Mouse (Mus musculus) MEL (cell line): Measurements from ENCODE around the gene Prim1. TPM values are rescaled to one million over a fixed set of nuclear protein-coding genes. Genes with fewer than 3 reads are reported as not detected.

Experiments used
- DNase-seq: peaks from one replicate; pipeline ENCODE4 v3.0.0; 2011; ENCODE audit warnings: low read depth, low spot score
- H3K27ac ChIP-seq: 2 replicates; pipeline ENCODE4 v1.5.1; 2012; ENCODE audit warnings: low read depth, mild to moderate bottlenecking, control low read depth, low read length, moderate library complexity; ENCODE audit not compliant: control insufficient read depth
- H3K27me3 ChIP-seq, 2 experiments: fragments of 150-350 bp in 1 of 2; sonication (generic) in 1 of 2; 2 replicates each; pipeline ENCODE4 v1.6.1; 2012; ENCODE audit warnings: low read length in 2 of 2, mild to moderate bottlenecking in 2 of 2, improper control_type of control experiment in 1 of 2, moderate library complexity in 1 of 2; ENCODE audit not compliant: insufficient read depth in 2 of 2, control insufficient read depth in 1 of 2
- H3K36me3 ChIP-seq, 2 experiments: 2 replicates each; pipeline ENCODE4 v1.6.1; 2012 to 2014; ENCODE audit warnings: low read length in 2 of 2, improper control_type of control experiment in 1 of 2, inconsistent platforms in 1 of 2, mild to moderate bottlenecking in 1 of 2; ENCODE audit not compliant: insufficient read depth in 2 of 2, control insufficient read depth in 1 of 2
- H3K4me1 ChIP-seq, 2 experiments: fragments of 150-350 bp in 1 of 2; sonication (generic) in 1 of 2; 2 replicates each; pipeline ENCODE4 v1.6.1; 2012; ENCODE audit warnings: low read length in 2 of 2, improper control_type of control experiment in 1 of 2, mild to moderate bottlenecking in 1 of 2; ENCODE audit not compliant: insufficient read depth in 2 of 2, control insufficient read depth in 1 of 2
- H3K4me3 ChIP-seq, 2 experiments: fragments of 150-350 bp in 1 of 2; sonication (generic) in 1 of 2; 2 replicates each; pipeline ENCODE4 v1.5.1; 2012; ENCODE audit warnings: low read depth in 2 of 2, low read length in 2 of 2, mild to moderate bottlenecking in 2 of 2, moderate library complexity in 2 of 2, control low read depth in 1 of 2, improper control_type of control experiment in 1 of 2; ENCODE audit not compliant: control insufficient read depth in 1 of 2, insufficient read depth in 1 of 2
- H3K79me2 ChIP-seq: 2 replicates; pipeline ENCODE4 v1.6.1; 2012; ENCODE audit warnings: mild to moderate bottlenecking, low read length, moderate library complexity; ENCODE audit not compliant: control insufficient read depth, poor library complexity, insufficient read depth
- H3K9ac ChIP-seq: 2 replicates; pipeline ENCODE4 v1.6.1; 2012; ENCODE audit warnings: low read depth, mild to moderate bottlenecking, control low read depth, low read length, moderate library complexity; ENCODE audit not compliant: control insufficient read depth, poor library complexity, severe bottlenecking
- H3K9me3 ChIP-seq: fragments of 150-350 bp; sonication (generic); replicated peaks from 2 replicates; pipeline ENCODE4 v1.6.1; 2012; ENCODE audit warnings: mild to moderate bottlenecking, low read length, improper control_type of control experiment, moderate library complexity; ENCODE audit not compliant: insufficient read depth
- CHD1 ChIP-seq: IDR thresholded peaks from 2 replicates; pipeline ENCODE4 v1.6.1; 2012; ENCODE audit warnings: low read depth, mild to moderate bottlenecking, inconsistent platforms, low read length, improper control_type of control experiment
- CHD2 ChIP-seq: IDR thresholded peaks from 2 replicates; pipeline ENCODE4 v1.6.1; 2011; ENCODE audit warnings: low read length, improper control_type of control experiment
- CTCF ChIP-seq, 3 experiments: IDR thresholded peaks in 2 of 3; conservative IDR thresholded peaks in 1 of 3; 2 replicates each; pipeline ENCODE4 v1.5.1; 2011 to 2012; ENCODE audit warnings: low read length in 3 of 3, low read depth in 2 of 3, mild to moderate bottlenecking in 2 of 3, improper control_type of control experiment in 1 of 3, inconsistent platforms in 1 of 3, mixed read lengths in 1 of 3, moderate library complexity in 1 of 3; ENCODE audit not compliant: control insufficient read depth in 1 of 3, insufficient read depth in 1 of 3, poor library complexity in 1 of 3, severe bottlenecking in 1 of 3
- ELF1 ChIP-seq: IDR thresholded peaks from 2 replicates; pipeline ENCODE4 v1.6.1; 2014; ENCODE audit warnings: low read depth, mild to moderate bottlenecking, inconsistent platforms, low read length, improper control_type of control experiment, moderate library complexity
- EP300 ChIP-seq, 2 experiments: IDR thresholded peaks; 2 replicates each; pipeline ENCODE4 v1.6.1; 2011; ENCODE audit warnings: improper control_type of control experiment in 2 of 2, low read length in 2 of 2, low read depth in 1 of 2, mild to moderate bottlenecking in 1 of 2
- GABPA ChIP-seq: IDR thresholded peaks from 2 replicates; pipeline ENCODE4 v1.6.1; 2012; ENCODE audit warnings: low read depth, mild to moderate bottlenecking, inconsistent platforms, low read length, improper control_type of control experiment, moderate library complexity
- HCFC1 ChIP-seq: IDR thresholded peaks from 2 replicates; pipeline ENCODE4 v1.6.1; 2012; ENCODE audit warnings: low read depth, mild to moderate bottlenecking, inconsistent platforms, low read length, improper control_type of control experiment, moderate library complexity
- JUND ChIP-seq: IDR thresholded peaks from 2 replicates; pipeline ENCODE4 v1.6.1; 2011; ENCODE audit warnings: low read depth, mild to moderate bottlenecking, improper control_type of control experiment, low read length
- MXI1 ChIP-seq: IDR thresholded peaks from 2 replicates; pipeline ENCODE4 v1.6.1; 2011; ENCODE audit warnings: mild to moderate bottlenecking, low read depth, low read length, improper control_type of control experiment
- MYB ChIP-seq: IDR thresholded peaks from 2 replicates; pipeline ENCODE4 v1.6.1; 2011; ENCODE audit warnings: mild to moderate bottlenecking, low read depth, low read length, improper control_type of control experiment
- NELFE ChIP-seq: IDR thresholded peaks from 2 replicates; pipeline ENCODE4 v1.6.1; 2011; ENCODE audit warnings: low read depth, low read length, improper control_type of control experiment
- POLR2A ChIP-seq, 2 experiments: IDR thresholded peaks; 2 replicates each; pipeline ENCODE4 v1.6.1; 2011 to 2012; ENCODE audit warnings: low read length in 2 of 2, mild to moderate bottlenecking in 2 of 2, control low read depth in 1 of 2, improper control_type of control experiment in 1 of 2, low read depth in 1 of 2, moderate library complexity in 1 of 2; ENCODE audit not compliant: control insufficient read depth in 1 of 2, insufficient read depth in 1 of 2, poor library complexity in 1 of 2
- RAD21 ChIP-seq: IDR thresholded peaks from 2 replicates; pipeline ENCODE4 v1.6.1; 2011; ENCODE audit warnings: mild to moderate bottlenecking, low read depth, low read length, improper control_type of control experiment
- RCOR1 ChIP-seq: IDR thresholded peaks from 2 replicates; pipeline ENCODE4 v1.6.1; 2012; ENCODE audit warnings: low read depth, mild to moderate bottlenecking, inconsistent platforms, low read length, improper control_type of control experiment
- SIN3A ChIP-seq: IDR thresholded peaks from 2 replicates; pipeline ENCODE4 v1.6.1; 2012; ENCODE audit warnings: low read length, improper control_type of control experiment, inconsistent platforms
- TAL1 ChIP-seq: IDR thresholded peaks from 2 replicates; pipeline ENCODE4 v1.6.1; 2012; ENCODE audit warnings: mild to moderate bottlenecking, inconsistent platforms, low read length, moderate library complexity, mixed read lengths
- TCF12 ChIP-seq: IDR thresholded peaks from 2 replicates; pipeline ENCODE4 v1.6.1; 2014; ENCODE audit warnings: low read depth, mild to moderate bottlenecking, inconsistent platforms, low read length, improper control_type of control experiment, moderate library complexity
- UBTF ChIP-seq: IDR thresholded peaks from 2 replicates; pipeline ENCODE4 v1.6.1; 2012; ENCODE audit warnings: low read depth, mild to moderate bottlenecking, inconsistent platforms, low read length, improper control_type of control experiment, moderate library complexity, borderline replicate concordance; ENCODE audit not compliant: insufficient read depth
- ZC3H11A ChIP-seq: IDR thresholded peaks from 2 replicates; pipeline ENCODE4 v1.6.1; 2012; ENCODE audit warnings: low read depth, mild to moderate bottlenecking, inconsistent platforms, low read length, improper control_type of control experiment
- ZMIZ1 ChIP-seq: IDR thresholded peaks from 2 replicates; pipeline ENCODE4 v1.6.1; 2012; ENCODE audit warnings: low read depth, mild to moderate bottlenecking, inconsistent platforms, low read length, improper control_type of control experiment, moderate library complexity
- ZNF384 ChIP-seq: IDR thresholded peaks from 2 replicates; pipeline ENCODE4 v1.6.1; 2012; ENCODE audit warnings: low read depth, mild to moderate bottlenecking, inconsistent platforms, low read length, improper control_type of control experiment
- polyA plus RNA-seq, 2 experiments: library from polyadenylated mRNA; stranded (reverse) in 1 of 2; unstranded in 1 of 2; fragments of >175 nt in 1 of 2; fragments of >200 nt in 1 of 2; gene quantifications; 2 replicates each; pipeline versions ENCODE4 v1.2.1 to v1.2.4; 2012; ENCODE audit warnings: low replicate concordance in 2 of 2, low read depth in 1 of 2; ENCODE audit not compliant: insufficient read length in 2 of 2, insufficient read depth in 1 of 2, missing spikeins in 1 of 2
- total RNA-seq: library from RNA; depleted of rRNA; stranded (reverse); fragments of 300-350 nt; gene quantifications from 2 replicates; pipeline ENCODE4 v1.2.3, GENCODE M21; 2012

Prim1 gene
- total and polyA plus RNA-seq, 3 experiments = 71.5 to 74.0 TPM; not detected in 1

GRCm38 (mm10) chr10:128043041-128043835 is 28.3 kb downstream of the Prim1 start:
- no peak overlapping the region for H3K27ac ChIP-seq
- H3K27me3 ChIP-seq = no peaks in the 10 kb centered on the region
- H3K9me3 ChIP-seq = no peaks in the 10 kb centered on the region
- H3K79me2 ChIP-seq = peaks cover 58% of the 10 kb centered on the region
- H3K9ac ChIP-seq = no peak overlapping the region
- H3K4me1 ChIP-seq = peaks cover 8 to 12% of the 10 kb centered on the region in 2 experiments
- H3K4me3 ChIP-seq = no peak overlapping the region
- peaks cover 43 to 54% of the 10 kb centered on the region in 2 experiments for H3K36me3 ChIP-seq
- DNase-seq = no peak
- TF ChIP-seq ELF1 (no peak), POLR2A (IDR thresholded peaks at IDR 0.05; ENCODE audit: control insufficient read depth in 1 of 2, insufficient read depth in 1 of 2, low read depth in 1 of 2, low read length in 2 of 2, poor library complexity in 1 of 2) (0 out of 4 replicates have a peak, but pooled peaks of 1 of the 2 experiments have one; percentile 29), UBTF (no peak), TCF12 (no peak), MYB (no peak), ZC3H11A (no peak)

- H3K9me3 ChIP-seq = no peaks in the 10 kb centered on the region
- no peak overlapping the region for H3K27ac ChIP-seq
- peaks cover 8 to 33% of the 10 kb centered on the region in 2 experiments for H3K36me3 ChIP-seq
- H3K9ac ChIP-seq = no peak overlapping the region
- no peak overlapping the region for H3K4me3 ChIP-seq
- no peaks in the 10 kb centered on the region for H3K27me3 ChIP-seq
- peaks cover 0 to 3% of the 10 kb centered on the region in 2 experiments; a peak in 1 of 4 replicates for H3K4me1 ChIP-seq
- peaks cover 9% of the 10 kb centered on the region for H3K79me2 ChIP-seq
- DNase-seq = no peak
- TF ChIP-seq NELFE (no peak), GABPA (no peak), CHD2 (no peak), POLR2A (IDR thresholded peaks at IDR 0.05; ENCODE audit: control insufficient read depth in 1 of 2, insufficient read depth in 1 of 2, low read depth in 1 of 2, low read length in 2 of 2, poor library complexity in 1 of 2) (no peak), ELF1 (no peak), SIN3A (no peak), HCFC1 (no peak), ZMIZ1 (no peak), UBTF (no peak), CHD1 (no peak), JUND (no peak), ZC3H11A (no peak), EP300 (IDR thresholded peaks at IDR 0.05; ENCODE audit: low read depth in 1 of 2, low read length in 2 of 2) (no peak), TAL1 (no peak), RCOR1 (no peak), MXI1 (no peak), RAD21 (no peak), MYB (no peak), ZNF384 (no peak), CTCF (IDR thresholded peaks at IDR 0.05 in 2 of 3, conservative IDR thresholded peaks at IDR 0.05 in 1 of 3; ENCODE audit: control insufficient read depth in 1 of 3, insufficient read depth in 1 of 3, low read depth in 2 of 3, low read length in 3 of 3, poor library complexity in 1 of 3, severe bottlenecking in 1 of 3) (no peak)
Observed at GRCm38 (mm10) chr10:128048157-128048556, 33.2 kb downstream of the Prim1 start.
